Mouse (Mus musculus): ENCODE data around the gene Arhgdia. TPM values are rescaled to one million over a fixed set of nuclear protein-coding genes. Genes with fewer than 3 reads are reported as not detected.
A peak's percentile ranks its signal among the peaks of the same experiment; 100 is the strongest.

Arhgdia gene
- polyA plus RNA-seq, 1 experiment from 2014 or later = 735 TPM

- H3K4me1 ChIP-seq = peaks cover 42% of the 10 kb centered on the region
- no peak overlapping the region; the same call in 1 of the 2 replicates for H3K4me3 ChIP-seq
- no peaks in the 10 kb centered on the region for H3K27me3 ChIP-seq (replicated peaks; ENCODE audit: low read depth, poor library complexity, severe bottlenecking)
- H3K27ac ChIP-seq (replicated peaks) = no peak overlapping the region
- peaks cover 65% of the 10 kb centered on the region for H3K36me3 ChIP-seq (replicated peaks)
- DNase-seq (ENCODE audit: low spot score) = no peak
- H3K9me3 ChIP-seq = no peaks in the 10 kb centered on the region
- WGBS = 92% methylated on average over 14 of the region's 14 CpGs
Measured at GRCm38 (mm10) chr11:120620195-120620594, 38.8 kb upstream of the Arhgdia start.

- H3K27me3 ChIP-seq (replicated peaks; ENCODE audit: low read depth, poor library complexity, severe bottlenecking) = no peaks in the 10 kb centered on the region
- no peaks in the 10 kb centered on the region for H3K9me3 ChIP-seq
- 94% methylated on average over 25 of the region's 25 CpGs for WGBS
- peaks cover 76% of the 10 kb centered on the region for H3K36me3 ChIP-seq (replicated peaks)
- H3K27ac ChIP-seq (replicated peaks) = peak overlapping the region; percentile 83
- H3K4me1 ChIP-seq = peaks cover 33% of the 10 kb centered on the region
- H3K4me3 ChIP-seq = peak overlapping the region; percentile 79
- DNase-seq (ENCODE audit: low spot score) = no peak
Measured at GRCm38 (mm10) chr11:120618619-120619535, 37.5 kb upstream of the Arhgdia start.

- H3K27ac ChIP-seq (replicated peaks) = peak within 1 kb of the TSS; percentile 83
- under 1% methylated on average over 56 of the region's 56 CpGs for WGBS
Measured at GRCm38 (mm10) chr11:120617519-120618112, 36.2 kb upstream of the Arhgdia start, which contains the start of gene Pcyt2. Pcyt2 (minus strand) TSS chr11:120617936.

GRCm38 (mm10) chr11:120616617-120617294, 35.3 kb upstream of the Arhgdia start:
- Histone ChIP-seq H3K4me1 (peaks cover 30% of the 10 kb centered on the region), H3K9me3 (no peaks in the 10 kb centered on the region), H3K27me3 (replicated peaks; ENCODE audit: low read depth, poor library complexity, severe bottlenecking) (no peaks in the 10 kb centered on the region), H3K4me3 (peak overlapping the region; percentile 79), H3K36me3 (replicated peaks) (peaks cover 80% of the 10 kb centered on the region), H3K27ac (replicated peaks) (peak overlapping the region; percentile 83)
- WGBS = 49% methylated on average over 4 of the region's 4 CpGs
- no peak for DNase-seq (ENCODE audit: low spot score)

More at GRCm38 (mm10) chr11:120617519-120618112, 36.2 kb upstream of the Arhgdia start, which contains the start of gene Pcyt2:
- Histone ChIP-seq H3K36me3 (replicated peaks) (peaks cover 80% of the 10 kb centered on the region), H3K4me1 (peaks cover 30% of the 10 kb centered on the region), H3K27me3 (replicated peaks; ENCODE audit: low read depth, poor library complexity, severe bottlenecking) (no peaks in the 10 kb centered on the region), H3K4me3 (peak within 1 kb of the TSS; percentile 79), H3K9me3 (no peaks in the 10 kb centered on the region)
- DNase-seq (ENCODE audit: low spot score) = peak; percentile 94

- 92% methylated on average over 11 of the region's 11 CpGs for WGBS
- Histone ChIP-seq H3K9me3 (no peaks in the 10 kb centered on the region), H3K27ac (replicated peaks) (no peak overlapping the region), H3K27me3 (replicated peaks; ENCODE audit: low read depth, poor library complexity, severe bottlenecking) (no peaks in the 10 kb centered on the region), H3K4me3 (peak overlapping the region; percentile 79; the same call in 1 of the 2 replicates), H3K4me1 (peaks cover 30% of the 10 kb centered on the region), H3K36me3 (replicated peaks) (peaks cover 80% of the 10 kb centered on the region)
- no peak for DNase-seq (ENCODE audit: low spot score)
Measured at GRCm38 (mm10) chr11:120615606-120616203, 34.3 kb upstream of the Arhgdia start.

- Histone ChIP-seq H3K4me1 (peaks cover 30% of the 10 kb centered on the region), H3K27me3 (replicated peaks; ENCODE audit: low read depth, poor library complexity, severe bottlenecking) (no peaks in the 10 kb centered on the region), H3K36me3 (replicated peaks) (peaks cover 80% of the 10 kb centered on the region), H3K9me3 (no peaks in the 10 kb centered on the region), H3K4me3 (0 out of 2 replicates have a peak overlapping the region, but pooled peaks have one; percentile 0), H3K27ac (replicated peaks) (no peak overlapping the region)
- DNase-seq (ENCODE audit: low spot score) = no peak
- 93% methylated on average over 6 of the region's 6 CpGs for WGBS
Measured at GRCm38 (mm10) chr11:120615167-120615566, 33.7 kb upstream of the Arhgdia start.

GRCm38 (mm10) chr11:120613976-120614375, 32.6 kb upstream of the Arhgdia start:
- WGBS = 87% methylated on average over 8 of the region's 8 CpGs
- peaks cover 11% of the 10 kb centered on the region for H3K27me3 ChIP-seq (replicated peaks; ENCODE audit: low read depth, poor library complexity, severe bottlenecking)
- DNase-seq (ENCODE audit: low spot score) = no peak
- peaks cover 36% of the 10 kb centered on the region for H3K4me1 ChIP-seq
- no peak overlapping the region for H3K27ac ChIP-seq (replicated peaks)
- H3K4me3 ChIP-seq = no peak overlapping the region
- H3K36me3 ChIP-seq (replicated peaks) = peaks cover 80% of the 10 kb centered on the region
- no peaks in the 10 kb centered on the region for H3K9me3 ChIP-seq

- DNase-seq (ENCODE audit: low spot score) = no peak
- Histone ChIP-seq H3K27me3 (replicated peaks; ENCODE audit: low read depth, poor library complexity, severe bottlenecking) (peaks cover 15% of the 10 kb centered on the region), H3K4me1 (peaks cover 41% of the 10 kb centered on the region), H3K4me3 (no peak overlapping the region), H3K27ac (replicated peaks) (no peak overlapping the region), H3K36me3 (replicated peaks) (peaks cover 77% of the 10 kb centered on the region), H3K9me3 (no peaks in the 10 kb centered on the region)
- 88% methylated on average over 10 of the region's 10 CpGs for WGBS
Measured at GRCm38 (mm10) chr11:120613481-120613972, 32.1 kb upstream of the Arhgdia start.

- Histone ChIP-seq H3K27ac (replicated peaks) (no peak overlapping the region), H3K27me3 (replicated peaks; ENCODE audit: low read depth, poor library complexity, severe bottlenecking) (peaks cover 23% of the 10 kb centered on the region), H3K9me3 (no peaks in the 10 kb centered on the region), H3K4me1 (peaks cover 41% of the 10 kb centered on the region), H3K36me3 (replicated peaks) (peaks cover 69% of the 10 kb centered on the region), H3K4me3 (peak overlapping the region; percentile 23; the same call in 1 of the 2 replicates)
- 52% methylated on average over 6 of the region's 6 CpGs for WGBS
- peak; percentile 79 for DNase-seq (ENCODE audit: low spot score)
Measured at GRCm38 (mm10) chr11:120612763-120613162, 31.3 kb upstream of the Arhgdia start.

- WGBS = 85% methylated on average over 9 of the region's 9 CpGs
- Histone ChIP-seq H3K9me3 (no peaks in the 10 kb centered on the region), H3K27ac (replicated peaks) (no peak overlapping the region), H3K36me3 (replicated peaks) (peaks cover 83% of the 10 kb centered on the region), H3K4me3 (no peak overlapping the region), H3K4me1 (peaks cover 29% of the 10 kb centered on the region), H3K27me3 (replicated peaks; ENCODE audit: low read depth, poor library complexity, severe bottlenecking) (peaks cover 40% of the 10 kb centered on the region)
- no peak for DNase-seq (ENCODE audit: low spot score)
Measured at GRCm38 (mm10) chr11:120610477-120611046, 29.1 kb upstream of the Arhgdia start.

- Histone ChIP-seq H3K36me3 (replicated peaks) (peaks cover 86% of the 10 kb centered on the region), H3K4me1 (peaks cover 25% of the 10 kb centered on the region), H3K27ac (replicated peaks) (peak overlapping the region; percentile 20; the same call in 1 of the 2 replicates), H3K4me3 (peak overlapping the region; percentile 49), H3K9me3 (no peaks in the 10 kb centered on the region), H3K27me3 (replicated peaks; ENCODE audit: low read depth, poor library complexity, severe bottlenecking) (peaks cover 40% of the 10 kb centered on the region)
- 42% methylated on average over 8 of the region's 8 CpGs for WGBS
- DNase-seq (ENCODE audit: low spot score) = no peak
Measured at GRCm38 (mm10) chr11:120609250-120609649, 27.8 kb upstream of the Arhgdia start.
